Mouse (Mus musculus) heart, adult 18-20 months (tissue): ENCODE measurements around the gene Gm21858. TPM values are rescaled to one million over a fixed set of nuclear protein-coding genes. Genes with fewer than 3 reads are reported as not detected.
"Not testable (repeated sequence)": the region's sequence is repeated elsewhere in the genome, so short reads cannot be mapped to it uniquely, and the experiment has no call there.

Source experiments
- DNase-seq, 2 experiments: peaks; one replicate each; pipeline ENCODE4 v3.0.0; 2021 to 2022; ENCODE audit warnings: mixed read lengths in 1 of 2
- long read RNA-seq, 2 experiments: library from polyadenylated mRNA; stranded (forward); transcript quantifications; one replicate each; pipeline ENCODE4 v2.0.0; 2021
- total RNA-seq, 2 experiments: library from RNA; stranded (reverse); gene quantifications; 2 replicates each; pipeline ENCODE4 v1.2.3; 2021

Gene Gm21858
- not detected for total RNA-seq
- long read RNA-seq, experiment 1: 0 reads
- long read RNA-seq, experiment 2: 0 reads

DNA sequence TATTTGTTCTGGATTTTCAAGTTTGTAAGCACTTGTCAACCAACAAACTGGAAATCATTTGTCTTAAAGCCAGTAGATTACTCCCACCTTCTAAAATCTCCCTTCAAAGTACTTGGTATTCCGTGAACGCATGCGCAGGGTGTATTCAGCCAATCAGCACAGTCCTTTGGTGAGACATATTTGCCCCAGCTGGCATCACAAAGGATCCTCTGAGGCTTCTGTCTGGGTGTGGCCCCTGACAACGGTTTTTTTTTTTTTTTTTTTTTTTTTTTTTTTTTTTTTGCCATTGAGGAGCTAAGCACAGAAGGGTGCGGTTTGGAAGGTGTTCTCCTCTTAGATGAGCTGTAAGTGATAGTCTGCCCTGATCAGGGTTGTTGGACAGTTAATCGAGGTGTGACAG lies at the start of gene Gm21858:
Gene Gm21858 (plus strand): TSS at position 301 of the 400 bp plus-strand sequence.
- not testable (repeated sequence) for DNase-seq
